Mouse (Mus musculus): ENCODE data around the gene Fstl4.

GRCm38 (mm10) chr11:53098780-53099198 lies 334.4 kb downstream of the Fstl4 start:
- TF ChIP-seq GATA1 (IDR thresholded peaks at IDR 0.05; ENCODE audit: borderline replicate concordance, low read length), result no peak
- TF ChIP-seq FLI1 (IDR thresholded peaks at IDR 0.05; ENCODE audit: low read length), result no peak

Measured in megakaryocyte, embryonic 14.5 days (primary cell).